Mouse (Mus musculus) 3T3-L1 (cell line): Measurements from ENCODE around the gene Nlrp5.
"Not testable (repeated sequence)": the region's sequence is repeated elsewhere in the genome, so short reads cannot be mapped to it uniquely, and the experiment has no call there.

ENCODE experiments used
- DNase-seq: peaks from one replicate; pipeline ENCODE4 v3.0.0-alpha.2; 2015; ENCODE audit warnings: low read depth, low spot score

The Nlrp5 gene

DNA sequence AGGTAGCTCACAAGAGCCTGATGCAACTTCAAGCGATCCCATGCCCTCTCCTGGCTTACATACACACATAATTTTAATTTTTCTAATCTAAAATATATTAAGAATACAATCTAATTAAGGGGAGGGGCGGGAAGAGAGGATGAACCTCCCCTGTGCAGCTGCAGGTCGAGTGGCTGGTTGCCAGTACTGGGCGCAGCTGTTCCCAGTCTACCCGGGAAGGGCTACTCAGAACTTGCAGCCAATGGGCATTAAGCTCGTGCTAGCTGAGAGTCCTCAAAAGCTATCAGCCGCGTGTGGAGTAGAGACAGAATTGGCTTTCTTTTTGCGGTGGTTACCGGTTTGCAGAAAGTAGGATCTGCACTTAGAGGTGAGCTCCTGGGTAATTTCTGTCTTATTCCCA lies at the start of gene Nlrp5:
TSS of gene Nlrp5 (plus strand) at position 301 of the 400 bp plus-strand sequence.
- no peak for DNase-seq

DNA sequence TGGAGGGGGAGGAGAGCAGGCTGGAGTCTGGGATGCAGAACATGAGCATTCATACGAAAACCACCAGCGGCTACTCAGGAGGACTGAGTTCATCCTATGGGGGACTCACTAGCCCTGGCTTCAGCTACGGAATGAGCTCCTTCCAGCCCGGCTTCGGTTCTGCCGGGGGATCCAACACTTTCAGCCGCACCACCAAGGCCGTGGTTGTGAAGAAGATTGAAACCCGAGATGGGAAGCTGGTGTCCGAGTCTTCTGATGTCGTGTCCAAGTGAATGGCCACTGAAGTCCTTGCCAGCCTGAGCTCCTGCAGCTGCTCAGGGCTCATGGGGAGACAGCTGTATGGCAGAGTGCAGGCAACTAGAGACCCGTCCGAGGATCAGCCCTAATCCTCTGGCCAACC lies 27.4 kb upstream of the Nlrp5 start:
- not testable (repeated sequence) for DNase-seq

DNA sequence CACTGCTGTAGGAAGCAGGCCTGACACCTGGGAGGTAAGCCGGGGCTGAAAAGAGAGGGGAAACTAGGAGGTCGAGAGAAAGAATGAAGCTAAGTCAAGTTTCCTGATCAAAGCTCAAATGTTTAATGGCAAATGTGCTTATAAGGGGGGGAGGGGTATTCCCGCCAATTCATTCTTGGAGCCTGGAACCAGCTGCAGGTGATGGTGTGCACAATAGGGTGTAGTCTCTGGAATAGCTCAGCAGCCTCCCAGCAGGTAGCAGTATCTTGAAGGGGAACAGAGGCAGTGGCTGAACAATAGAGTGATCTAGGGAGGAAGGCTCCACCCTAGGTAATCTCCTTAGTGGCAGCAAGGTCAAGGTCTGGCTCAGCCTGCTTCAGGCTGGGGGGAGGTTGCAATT lies 84.5 kb downstream of the Nlrp5 start:
- not testable (repeated sequence) for DNase-seq

DNA sequence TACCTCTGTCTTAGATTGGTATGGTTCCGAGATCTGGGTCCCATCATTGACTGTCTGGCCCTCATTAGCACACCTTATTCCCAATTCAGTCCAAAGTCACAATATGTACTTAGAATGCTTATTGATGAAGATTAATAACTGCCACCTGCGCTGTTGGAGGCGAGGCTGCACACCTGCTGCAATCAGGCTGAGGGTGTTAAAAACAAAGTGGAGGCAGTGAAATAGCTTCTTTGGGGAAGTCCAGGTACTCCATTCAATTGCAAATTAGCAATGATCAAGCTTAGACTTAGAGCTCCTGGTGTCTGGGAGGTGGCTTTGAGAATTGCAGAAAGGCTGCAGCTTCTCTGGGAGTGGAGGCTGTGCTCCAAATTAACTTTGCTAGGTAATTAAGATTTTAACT lies 85.1 kb downstream of the Nlrp5 start:
- DNase-seq = not testable (repeated sequence)

DNA sequence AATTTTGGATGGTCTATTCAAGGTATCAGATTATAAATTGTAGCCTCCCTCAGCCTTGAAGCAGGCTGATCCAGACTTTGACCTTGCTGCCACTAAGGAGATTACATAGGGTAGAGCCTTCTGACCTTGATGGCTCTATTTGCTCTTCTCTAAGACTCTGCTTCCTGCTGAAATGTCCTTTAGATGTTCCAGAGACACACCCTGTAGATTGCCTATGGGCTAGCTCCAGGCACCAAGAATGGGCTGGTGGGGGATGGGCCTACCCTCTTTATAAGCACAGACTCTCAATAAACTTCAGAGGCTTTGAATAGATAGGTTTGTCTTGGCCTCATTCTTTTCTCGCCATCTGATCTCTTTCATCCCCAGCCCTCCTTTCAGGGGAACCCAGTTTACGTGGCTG lies 87.2 kb downstream of the Nlrp5 start:
- not testable (repeated sequence) for DNase-seq
